Mouse (Mus musculus) liver, adult 2 months (tissue): ENCODE results near the gene Ttc32.

Experiments used
- CTCF ChIP-seq: fragments of 200-500 bp; IDR thresholded peaks from 2 replicates; pipeline ENCODE4 v1.5.1; 2011; ENCODE audit warnings: low read depth, low read length, control low read depth
- POLR2A ChIP-seq: fragments of 200-500 bp; IDR thresholded peaks from 2 replicates; pipeline ENCODE4 v1.6.1; 2011; ENCODE audit warnings: low read length, control low read depth; ENCODE audit not compliant: insufficient read depth; ENCODE audit errors: extremely low read depth

DNA sequence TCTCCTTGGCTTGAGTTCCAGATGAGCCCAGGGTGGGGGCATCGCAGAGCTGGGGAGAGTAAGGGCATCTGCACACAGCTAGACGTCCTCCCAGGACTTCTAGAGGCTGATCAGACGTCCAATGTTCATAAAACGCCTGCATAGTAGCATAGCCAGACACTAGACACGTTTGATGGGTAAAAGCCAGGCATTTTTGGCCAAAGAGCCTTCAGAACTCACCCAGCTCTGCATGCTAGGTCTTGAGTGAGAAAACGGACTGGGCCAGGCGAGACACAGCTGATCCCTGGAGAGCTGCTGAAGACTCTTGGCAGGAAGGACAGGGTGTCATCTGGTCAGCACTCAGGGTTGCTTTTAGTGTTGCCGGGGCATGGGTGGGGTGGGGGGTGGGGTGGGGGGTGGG, 18.3 kb downstream of the Ttc32 start:
- TF ChIP-seq CTCF: no peak
- TF ChIP-seq POLR2A: no peak
